Mouse (Mus musculus): ENCODE measurements around the gene Hcrtr1.

DNA sequence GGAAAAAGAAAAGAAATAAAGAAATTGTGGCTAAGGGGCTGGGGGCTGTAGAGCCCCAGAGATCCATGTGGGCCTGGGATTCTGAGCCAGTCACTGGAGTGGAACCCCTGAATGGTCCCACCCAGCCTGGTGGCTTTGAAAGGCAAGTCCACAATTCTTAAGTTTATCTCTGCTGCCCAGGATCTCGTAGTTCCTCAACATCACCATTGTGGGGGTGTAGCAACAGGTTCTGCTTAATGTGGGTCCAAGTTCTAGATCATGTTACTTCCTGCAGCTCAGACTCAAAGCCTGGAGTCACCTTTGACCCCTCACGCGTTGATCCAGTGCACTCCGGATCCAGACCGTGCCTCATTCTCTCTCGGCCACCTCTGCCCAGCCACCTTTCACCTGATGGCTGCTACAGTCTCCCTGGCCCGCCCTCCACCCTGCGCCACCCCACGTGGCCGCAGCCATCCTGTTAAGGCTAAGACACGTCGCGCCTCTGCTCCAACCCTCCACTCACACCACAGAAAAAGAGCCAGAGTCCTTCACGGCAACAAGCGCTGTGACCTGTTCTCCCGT lies 30.3 kb upstream of the Hcrtr1 start:
- TF ChIP-seq CTCF (IDR thresholded peaks at IDR 0.05; ENCODE audit: insufficient read depth, low read depth, low read length) (no peak), POLR2A (IDR thresholded peaks at IDR 0.05; ENCODE audit: insufficient read depth, low read depth, low read length) (no peak)
